Mouse (Mus musculus): ENCODE data around the gene Cdk20. TPM values are rescaled to one million over a fixed set of nuclear protein-coding genes. Genes with fewer than 3 reads are reported as not detected.

Gene Cdk20
- polyA plus RNA-seq, 1 experiment = 11.4 TPM

GRCm38 (mm10) chr13:64440592-64440991, 8.5 kb downstream of the Cdk20 start:
- Histone ChIP-seq H3K27me3 (ENCODE audit: control insufficient read depth, insufficient read depth, insufficient read length) (no peaks in the 10 kb centered on the region), H3K79me2 (ENCODE audit: control insufficient read depth, insufficient read depth) (no peaks in the 10 kb centered on the region), H3ac (ENCODE audit: control insufficient read depth, insufficient read length) (no peak overlapping the region), H3K36me3 (ENCODE audit: control insufficient read depth, insufficient read depth) (no peaks in the 10 kb centered on the region), H3K4me2 (ENCODE audit: low read depth) (no peak overlapping the region), H3K4me3 (no peak overlapping the region)
- TF ChIP-seq USF1 (IDR thresholded peaks at IDR 0.05; ENCODE audit: low read depth) (no peak), MAX (IDR thresholded peaks at IDR 0.05; ENCODE audit: low read depth) (no peak), CEBPB (IDR thresholded peaks at IDR 0.05; ENCODE audit: insufficient read depth, poor library complexity, severe bottlenecking) (no peak), POLR2A (IDR thresholded peaks at IDR 0.05; ENCODE audit: insufficient read length, low read depth) (no peak), E2F4 (IDR thresholded peaks at IDR 0.05; ENCODE audit: insufficient read depth) (no peak), REST (IDR thresholded peaks at IDR 0.05; ENCODE audit: insufficient read depth, insufficient read length) (no peak), MYOG (IDR thresholded peaks at IDR 0.05; ENCODE audit: control insufficient read depth in 1 of 3, insufficient read depth in 1 of 3, insufficient read length in 2 of 3, low read depth in 2 of 3) (no peak), TCF12 (IDR thresholded peaks at IDR 0.05; ENCODE audit: insufficient read depth, poor library complexity, severe bottlenecking) (no peak), SRF (IDR thresholded peaks at IDR 0.05; ENCODE audit: control insufficient read depth, insufficient read length, low read depth) (no peak), MYOD1 (IDR thresholded peaks at IDR 0.05; ENCODE audit: control insufficient read depth in 1 of 3, insufficient read length in 2 of 3, low read depth in 2 of 3) (no peak), POLR2AphosphoS2 (IDR thresholded peaks at IDR 0.05; ENCODE audit: insufficient read length, low read depth) (no peak), TCF3 (IDR thresholded peaks at IDR 0.05; ENCODE audit: insufficient read length, low read depth) (no peak)

- H3K4me3 ChIP-seq = no peak overlapping the region
- TF ChIP-seq MAX (IDR thresholded peaks at IDR 0.05; ENCODE audit: low read depth) (no peak), USF1 (IDR thresholded peaks at IDR 0.05; ENCODE audit: low read depth) (no peak), TCF3 (IDR thresholded peaks at IDR 0.05; ENCODE audit: insufficient read length, low read depth) (no peak), POLR2A (IDR thresholded peaks at IDR 0.05; ENCODE audit: insufficient read length, low read depth) (no peak), MYOD1 (IDR thresholded peaks at IDR 0.05; ENCODE audit: control insufficient read depth in 1 of 3, insufficient read length in 2 of 3, low read depth in 2 of 3) (no peak), MYOG (IDR thresholded peaks at IDR 0.05; ENCODE audit: control insufficient read depth in 1 of 3, insufficient read depth in 1 of 3, insufficient read length in 2 of 3, low read depth in 2 of 3) (no peak), SRF (IDR thresholded peaks at IDR 0.05; ENCODE audit: control insufficient read depth, insufficient read length, low read depth) (no peak)
Measured at GRCm38 (mm10) chr13:64443263-64443894, 11.3 kb downstream of the Cdk20 start.

GRCm38 (mm10) chr13:64445254-64445920, 13.3 kb downstream of the Cdk20 start:
- no peaks in the 10 kb centered on the region for H3K27me3 ChIP-seq (ENCODE audit: control insufficient read depth, insufficient read depth, insufficient read length)
- H3K4me2 ChIP-seq (ENCODE audit: low read depth) = no peak overlapping the region
- no peak overlapping the region for H3ac ChIP-seq (ENCODE audit: control insufficient read depth, insufficient read length)
- H3K4me3 ChIP-seq = no peak overlapping the region
- no peaks in the 10 kb centered on the region for H3K79me2 ChIP-seq (ENCODE audit: control insufficient read depth, insufficient read depth)
- TF ChIP-seq CEBPB (IDR thresholded peaks at IDR 0.05; ENCODE audit: insufficient read depth, poor library complexity, severe bottlenecking) = no peak
- no peak for TF ChIP-seq E2F4 (IDR thresholded peaks at IDR 0.05; ENCODE audit: insufficient read depth)
- no peak for TF ChIP-seq MAX (IDR thresholded peaks at IDR 0.05; ENCODE audit: low read depth)
- no peaks in the 10 kb centered on the region for H3K36me3 ChIP-seq (ENCODE audit: control insufficient read depth, insufficient read depth)

More at GRCm38 (mm10) chr13:64443263-64443894, 11.3 kb downstream of the Cdk20 start:
- no peak overlapping the region for H3K4me2 ChIP-seq (ENCODE audit: low read depth)
- H3ac ChIP-seq (ENCODE audit: control insufficient read depth, insufficient read length) = no peak overlapping the region
- no peaks in the 10 kb centered on the region for H3K79me2 ChIP-seq (ENCODE audit: control insufficient read depth, insufficient read depth)
- H3K36me3 ChIP-seq (ENCODE audit: control insufficient read depth, insufficient read depth) = no peaks in the 10 kb centered on the region
- H3K27me3 ChIP-seq (ENCODE audit: control insufficient read depth, insufficient read depth, insufficient read length) = no peaks in the 10 kb centered on the region

- Histone ChIP-seq H3K4me2 (ENCODE audit: low read depth) (no peak overlapping the region), H3K79me2 (ENCODE audit: control insufficient read depth, insufficient read depth) (no peaks in the 10 kb centered on the region), H3ac (ENCODE audit: control insufficient read depth, insufficient read length) (no peak overlapping the region), H3K27me3 (ENCODE audit: control insufficient read depth, insufficient read depth, insufficient read length) (no peaks in the 10 kb centered on the region), H3K4me3 (no peak overlapping the region), H3K36me3 (ENCODE audit: control insufficient read depth, insufficient read depth) (no peaks in the 10 kb centered on the region)
- no peak for TF ChIP-seq POLR2AphosphoS2 (IDR thresholded peaks at IDR 0.05; ENCODE audit: insufficient read length, low read depth)
- TF ChIP-seq POLR2A (IDR thresholded peaks at IDR 0.05; ENCODE audit: insufficient read length, low read depth) = no peak
- TF ChIP-seq TCF3 (IDR thresholded peaks at IDR 0.05; ENCODE audit: insufficient read length, low read depth) = no peak
- no peak for TF ChIP-seq SRF (IDR thresholded peaks at IDR 0.05; ENCODE audit: control insufficient read depth, insufficient read length, low read depth)
- TF ChIP-seq MAX (IDR thresholded peaks at IDR 0.05; ENCODE audit: low read depth) = no peak
- no peak for TF ChIP-seq MYOG (IDR thresholded peaks at IDR 0.05; ENCODE audit: control insufficient read depth in 1 of 3, insufficient read depth in 1 of 3, insufficient read length in 2 of 3, low read depth in 2 of 3)
- no peak for TF ChIP-seq REST (IDR thresholded peaks at IDR 0.05; ENCODE audit: insufficient read depth, insufficient read length)
- no peak for TF ChIP-seq MYOD1 (IDR thresholded peaks at IDR 0.05; ENCODE audit: control insufficient read depth in 1 of 3, insufficient read length in 2 of 3, low read depth in 2 of 3)
- no peak for TF ChIP-seq TCF12 (IDR thresholded peaks at IDR 0.05; ENCODE audit: insufficient read depth, poor library complexity, severe bottlenecking)
- TF ChIP-seq E2F4 (IDR thresholded peaks at IDR 0.05; ENCODE audit: insufficient read depth) = no peak
- TF ChIP-seq CEBPB (IDR thresholded peaks at IDR 0.05; ENCODE audit: insufficient read depth, poor library complexity, severe bottlenecking) = no peak
Measured at GRCm38 (mm10) chr13:64447947-64448346, 15.8 kb downstream of the Cdk20 start.

DNA sequence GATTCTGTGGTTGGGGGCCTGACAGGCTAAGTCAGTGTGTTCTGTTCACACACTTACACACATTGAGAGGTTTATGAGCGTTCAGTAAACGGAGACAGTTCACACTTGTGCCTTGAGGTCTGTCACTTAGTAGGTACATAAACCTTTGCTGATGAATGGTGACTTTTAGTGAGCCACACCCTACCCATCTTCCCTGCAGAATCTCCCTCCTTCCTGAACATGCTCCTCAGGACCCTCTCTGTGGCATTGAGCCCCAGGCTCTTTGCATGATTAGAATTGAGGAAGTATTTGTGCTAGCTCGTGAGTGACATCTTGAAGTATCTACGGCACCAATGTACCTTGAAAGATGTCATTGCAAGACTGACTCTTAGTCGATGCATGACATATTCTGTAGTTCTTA, 16.6 kb downstream of the Cdk20 start:
- no peaks in the 10 kb centered on the region for H3K36me3 ChIP-seq (ENCODE audit: control insufficient read depth, insufficient read depth)
- H3K4me3 ChIP-seq = no peak overlapping the region
- H3ac ChIP-seq (ENCODE audit: control insufficient read depth, insufficient read length) = no peak overlapping the region
- no peak overlapping the region for H3K4me2 ChIP-seq (ENCODE audit: low read depth)
- no peaks in the 10 kb centered on the region for H3K27me3 ChIP-seq (ENCODE audit: control insufficient read depth, insufficient read depth, insufficient read length)
- no peaks in the 10 kb centered on the region for H3K79me2 ChIP-seq (ENCODE audit: control insufficient read depth, insufficient read depth)
- TF ChIP-seq TCF3 (IDR thresholded peaks at IDR 0.05; ENCODE audit: insufficient read length, low read depth) = no peak
- TF ChIP-seq USF1 (IDR thresholded peaks at IDR 0.05; ENCODE audit: low read depth) = no peak
- no peak for TF ChIP-seq E2F4 (IDR thresholded peaks at IDR 0.05; ENCODE audit: insufficient read depth)
- no peak for TF ChIP-seq SRF (IDR thresholded peaks at IDR 0.05; ENCODE audit: control insufficient read depth, insufficient read length, low read depth)
- TF ChIP-seq CEBPB (IDR thresholded peaks at IDR 0.05; ENCODE audit: insufficient read depth, poor library complexity, severe bottlenecking) = no peak
- TF ChIP-seq MYOG (IDR thresholded peaks at IDR 0.05; ENCODE audit: control insufficient read depth in 1 of 3, insufficient read depth in 1 of 3, insufficient read length in 2 of 3, low read depth in 2 of 3) = no peak
- TF ChIP-seq POLR2A (IDR thresholded peaks at IDR 0.05; ENCODE audit: insufficient read length, low read depth) = no peak
- TF ChIP-seq MAX (IDR thresholded peaks at IDR 0.05; ENCODE audit: low read depth) = no peak
- TF ChIP-seq REST (IDR thresholded peaks at IDR 0.05; ENCODE audit: insufficient read depth, insufficient read length) = no peak
- TF ChIP-seq POLR2AphosphoS2 (IDR thresholded peaks at IDR 0.05; ENCODE audit: insufficient read length, low read depth) = no peak
- TF ChIP-seq MYOD1 (IDR thresholded peaks at IDR 0.05; ENCODE audit: control insufficient read depth in 1 of 3, insufficient read length in 2 of 3, low read depth in 2 of 3) = no peak
- TF ChIP-seq TCF12 (IDR thresholded peaks at IDR 0.05; ENCODE audit: insufficient read depth, poor library complexity, severe bottlenecking) = no peak

Measured in myocyte (in vitro differentiated cells).